Mouse (Mus musculus) left cerebral cortex, postnatal 36 days (tissue): ENCODE measurements around the gene Tom1l1. TPM values are rescaled to one million over a fixed set of nuclear protein-coding genes. Genes with fewer than 3 reads are reported as not detected.
"Not testable (repeated sequence)": the region's sequence is repeated elsewhere in the genome, so short reads cannot be mapped to it uniquely, and the experiment has no call there.

Experiments used
- DNase-seq, 2 experiments: peaks; one replicate each; pipeline ENCODE4 v3.0.0; 2021 to 2022; ENCODE audit warnings: low spot score in 2 of 2, mixed read lengths in 1 of 2
- intact Hi-C: fragments of 180-260 bp; cut with DNase I; formaldehyde crosslinking; loops from one replicate; pipeline ENCODE4 v1.15.1; 2025
- total RNA-seq, 2 experiments: library from RNA; stranded (reverse); gene quantifications; 2 replicates each; pipeline ENCODE4 v1.2.3; 2021

The Tom1l1 gene
- total RNA-seq: 10 to 100 TPM; 28.3 to 30.2 TPM

DNA sequence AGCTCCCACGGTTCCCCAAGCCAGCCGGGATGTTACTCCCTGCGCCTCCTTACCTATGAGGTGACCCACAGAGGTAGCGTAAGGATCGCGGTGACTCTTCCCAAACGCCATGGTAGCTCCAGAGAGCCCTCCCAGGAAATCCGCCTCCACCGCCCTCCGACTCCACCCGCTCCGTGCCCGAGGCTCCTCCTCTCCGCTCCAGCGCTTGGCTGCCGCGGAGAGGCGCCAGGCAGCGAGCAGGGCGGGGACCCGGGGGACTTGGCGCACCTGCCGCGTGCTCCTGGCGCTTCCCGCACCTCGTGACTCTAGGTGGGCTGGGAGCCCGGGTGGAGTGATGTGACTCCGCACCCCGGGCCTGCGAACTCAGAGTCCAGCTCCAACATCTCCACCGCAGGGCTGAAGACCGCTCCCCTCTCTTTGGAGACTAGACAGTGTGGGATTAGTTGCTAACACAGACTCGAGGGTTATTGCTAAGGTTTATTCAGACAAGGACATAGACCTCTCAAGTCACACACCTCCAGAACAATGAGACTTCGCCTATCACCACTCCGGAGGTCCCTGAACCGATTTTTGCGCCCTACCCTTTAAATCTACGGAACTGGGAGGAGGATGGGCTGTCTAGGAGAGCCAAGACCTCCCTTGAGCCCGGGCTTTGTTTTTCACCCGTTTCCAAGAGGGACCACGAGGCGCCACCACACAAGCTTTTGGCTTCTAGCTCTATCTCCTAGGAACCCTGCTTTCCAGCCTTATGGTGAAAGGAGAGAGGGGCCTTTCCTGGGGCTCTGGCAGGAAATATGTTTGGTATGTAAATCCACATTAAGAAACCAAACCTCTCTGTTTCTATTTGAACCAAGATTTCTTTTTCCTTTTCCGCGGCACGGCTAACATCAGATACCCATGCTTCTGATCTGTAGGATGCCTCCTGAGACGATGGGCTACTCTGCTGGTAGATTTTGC, at the start of gene Tom1l1:
Gene Tom1l1 (minus strand): TSS at position 907 of the 957 bp plus-strand sequence.
- DNase-seq: peak; percentile 83 to 89
- intact Hi-C loops: no loop called here

DNA sequence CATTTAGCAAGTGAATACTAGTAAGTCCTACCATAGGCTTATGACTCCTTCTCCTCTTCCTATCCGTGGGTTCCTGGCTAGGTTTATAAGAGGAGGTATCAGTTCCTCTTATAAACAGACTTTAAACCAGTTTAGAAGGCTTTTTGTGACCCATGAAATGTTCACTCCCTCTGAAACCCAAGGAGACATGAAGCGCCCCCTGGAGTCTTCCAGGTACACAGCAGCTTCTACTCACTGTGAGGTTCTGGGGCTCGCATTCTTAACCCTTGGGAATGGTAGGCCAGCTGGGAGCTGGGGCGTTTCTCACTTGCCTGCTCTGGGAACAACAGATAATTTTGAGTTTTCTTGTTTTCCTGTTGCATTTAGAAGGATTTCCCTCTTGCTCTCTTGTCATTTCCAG, 45.4 kb upstream of the Tom1l1 start:
- DNase-seq: no peak
- intact Hi-C loops: no loop called here

DNA sequence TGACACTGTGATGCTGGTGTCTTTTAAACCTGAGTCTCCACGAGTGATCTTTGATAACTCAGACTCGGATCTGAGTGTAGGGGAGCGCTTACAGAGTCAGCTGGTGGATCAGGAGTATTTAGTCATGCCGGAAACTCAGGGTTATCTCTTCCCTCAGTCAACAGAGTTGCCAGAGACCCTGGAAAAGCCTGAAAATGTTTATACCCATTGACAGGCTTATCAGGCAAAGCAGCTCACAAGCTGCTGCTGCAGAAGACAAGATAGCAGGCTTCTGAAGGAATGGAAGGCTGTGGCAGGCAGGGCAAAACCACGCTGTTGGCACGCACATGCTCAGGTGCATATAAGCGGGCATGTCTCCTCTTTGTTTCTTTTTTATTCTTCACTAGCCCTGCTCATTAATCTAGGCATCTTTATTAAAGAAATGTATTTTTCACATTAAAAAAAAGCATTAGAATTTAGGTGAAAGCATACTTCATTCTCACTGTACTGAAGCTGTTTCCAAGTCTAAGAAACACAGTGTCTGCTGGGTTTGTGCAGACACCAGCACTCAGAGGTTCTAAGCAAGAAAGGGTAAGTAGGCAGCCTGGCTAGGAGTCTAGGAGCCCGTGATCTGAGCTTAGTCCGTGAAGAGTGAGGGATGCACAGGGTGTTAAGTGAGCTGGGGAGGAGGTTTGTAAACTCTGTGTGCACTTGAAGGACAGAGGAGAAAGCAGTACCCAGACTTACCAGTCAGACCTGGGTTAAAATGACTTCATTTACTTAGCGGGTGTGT, 39.4 kb upstream of the Tom1l1 start:
- no peak for DNase-seq
- intact Hi-C loops: no loop called here

DNA sequence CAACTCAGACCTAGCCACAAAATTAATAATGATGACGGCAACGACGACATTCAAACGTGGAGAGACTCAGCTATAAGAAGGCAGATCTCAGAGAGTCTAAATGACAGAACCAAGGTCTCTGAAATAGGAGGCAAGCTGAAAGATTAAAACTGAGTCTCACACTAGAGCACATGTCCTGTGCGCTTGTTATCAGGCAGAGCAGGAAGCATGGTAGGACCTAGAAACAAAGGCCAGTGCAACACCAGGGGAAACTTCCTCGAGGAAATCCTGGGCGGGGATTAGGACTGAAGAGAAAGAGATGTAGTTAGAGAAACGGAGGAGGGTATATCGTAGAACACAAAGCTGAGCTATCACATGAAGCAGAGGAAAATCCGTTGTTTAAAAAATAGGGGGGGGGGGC, 38.6 kb upstream of the Tom1l1 start:
- intact Hi-C loops: no loop called here
- DNase-seq: no peak

GRCm38 (mm10) chr11:90722304-90722703, 34.1 kb upstream of the Tom1l1 start:
- no peak for DNase-seq
- intact Hi-C loops: no loop called here

DNA sequence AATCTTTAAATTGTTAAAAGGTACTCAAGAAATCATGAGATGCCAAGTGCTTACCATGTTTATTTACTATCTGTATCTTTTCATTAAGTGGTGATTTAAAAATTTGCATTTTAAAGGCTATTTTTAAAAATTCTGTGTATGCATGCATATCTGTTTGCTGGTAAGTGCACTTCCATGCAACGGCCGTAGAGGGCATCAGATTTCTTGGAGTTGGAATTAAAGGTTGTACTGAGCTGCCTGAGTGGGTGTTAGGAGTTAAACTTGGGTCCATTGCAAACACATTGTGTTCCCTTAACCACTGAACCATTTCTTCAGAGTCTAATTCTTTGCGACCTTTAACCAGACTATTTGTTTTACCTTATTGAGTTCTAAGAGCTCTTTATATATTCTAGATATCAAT, 29.6 kb upstream of the Tom1l1 start:
- intact Hi-C loops: no loop called here

GRCm38 (mm10) chr11:90711596-90711995, 23.4 kb upstream of the Tom1l1 start:
- intact Hi-C loops: no loop called here
- DNase-seq: no peak

More for the DNA sequence above, 29.6 kb upstream of the Tom1l1 start:
- no peak for DNase-seq

DNA sequence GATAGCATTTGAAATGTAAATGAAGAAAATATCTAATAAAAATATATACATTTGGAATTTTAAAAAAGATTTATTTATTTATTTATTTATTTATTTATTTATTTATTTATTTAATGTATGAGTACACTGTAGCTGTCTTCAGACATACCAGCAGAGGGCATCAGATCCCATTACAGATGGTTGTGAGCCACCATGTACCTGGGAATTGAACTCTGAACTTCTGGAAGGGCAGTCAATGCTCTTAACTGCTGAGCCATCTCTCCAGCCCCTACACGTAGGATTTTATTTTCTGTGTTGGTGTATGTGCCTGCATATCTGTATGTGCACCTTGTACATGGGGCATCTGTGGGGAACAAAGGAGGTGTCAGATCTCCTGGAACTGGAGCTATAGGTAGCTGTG, 19.0 kb upstream of the Tom1l1 start:
- intact Hi-C loops, DNase-seq: not testable (repeated sequence)

- intact Hi-C loops: no loop called here
Measured at GRCm38 (mm10) chr11:90697480-90698240, 9.5 kb upstream of the Tom1l1 start.

DNA sequence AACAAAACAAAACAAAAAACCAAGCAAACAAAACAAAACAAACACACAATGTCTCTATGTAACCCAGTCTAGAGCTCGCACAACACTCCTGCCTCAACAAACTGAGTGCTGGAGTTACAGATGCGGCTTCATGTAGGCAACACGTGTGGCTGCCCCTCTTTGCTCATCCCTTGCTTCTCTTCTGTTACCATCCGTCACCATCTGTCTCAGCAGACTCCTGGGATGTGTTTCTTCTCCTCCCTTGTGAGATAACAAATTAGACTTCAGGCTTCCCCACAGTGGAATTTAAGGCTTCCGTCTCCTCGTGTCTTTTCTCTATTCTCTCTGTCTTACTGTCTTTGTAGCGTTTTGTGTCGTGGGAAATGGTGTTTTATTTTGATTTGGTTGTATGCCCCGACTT, 7.6 kb upstream of the Tom1l1 start:
- DNase-seq: no peak
- intact Hi-C loops: no loop called here

More at GRCm38 (mm10) chr11:90697480-90698240, 9.5 kb upstream of the Tom1l1 start:
- DNase-seq: peak; percentile 58 to 66

DNA sequence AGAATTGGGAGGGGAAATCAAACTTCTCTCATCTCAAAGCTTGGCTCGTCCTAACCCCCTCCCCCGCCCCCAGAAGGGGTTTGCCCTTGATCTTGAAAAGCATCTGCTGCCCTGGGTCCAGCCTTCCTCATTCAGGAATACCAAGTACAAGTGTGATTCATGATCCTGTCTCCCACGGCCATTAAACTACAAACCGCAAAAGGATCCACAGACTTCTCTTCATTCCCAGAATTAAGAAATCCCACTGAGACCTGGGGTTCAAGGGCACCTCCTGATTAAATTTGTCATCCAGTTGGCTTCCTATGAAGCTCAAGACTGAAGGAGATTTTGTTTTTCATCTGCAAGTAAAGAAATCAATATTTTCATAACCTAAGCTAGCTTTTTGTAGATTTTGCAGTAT, 6.0 kb upstream of the Tom1l1 start:
- intact Hi-C loops: no loop called here
- DNase-seq: no peak

DNA sequence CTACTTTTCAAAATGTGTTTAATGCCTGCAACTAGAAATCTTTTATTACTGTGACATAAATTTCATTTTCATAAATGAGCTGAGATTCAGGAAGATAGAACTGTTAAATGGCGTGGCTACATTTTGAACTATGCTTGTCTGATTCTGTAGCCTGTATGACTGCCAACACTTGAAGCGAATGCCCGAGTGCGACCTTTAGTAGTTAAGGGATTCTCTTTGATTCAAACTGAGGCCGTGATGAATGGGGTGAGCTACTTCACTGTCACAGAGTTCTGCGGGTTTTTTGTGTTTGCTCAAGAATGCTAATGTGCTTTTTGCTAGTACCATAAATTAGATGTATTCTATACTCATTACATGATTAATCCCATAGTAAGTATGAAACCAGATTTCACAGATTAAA, 2.2 kb upstream of the Tom1l1 start:
- intact Hi-C loops: no loop called here
- no peak for DNase-seq

- no peak for DNase-seq
- intact Hi-C loops: no loop called here
Measured at GRCm38 (mm10) chr11:90687040-90687439, 1.1 kb downstream of the Tom1l1 start.

DNA sequence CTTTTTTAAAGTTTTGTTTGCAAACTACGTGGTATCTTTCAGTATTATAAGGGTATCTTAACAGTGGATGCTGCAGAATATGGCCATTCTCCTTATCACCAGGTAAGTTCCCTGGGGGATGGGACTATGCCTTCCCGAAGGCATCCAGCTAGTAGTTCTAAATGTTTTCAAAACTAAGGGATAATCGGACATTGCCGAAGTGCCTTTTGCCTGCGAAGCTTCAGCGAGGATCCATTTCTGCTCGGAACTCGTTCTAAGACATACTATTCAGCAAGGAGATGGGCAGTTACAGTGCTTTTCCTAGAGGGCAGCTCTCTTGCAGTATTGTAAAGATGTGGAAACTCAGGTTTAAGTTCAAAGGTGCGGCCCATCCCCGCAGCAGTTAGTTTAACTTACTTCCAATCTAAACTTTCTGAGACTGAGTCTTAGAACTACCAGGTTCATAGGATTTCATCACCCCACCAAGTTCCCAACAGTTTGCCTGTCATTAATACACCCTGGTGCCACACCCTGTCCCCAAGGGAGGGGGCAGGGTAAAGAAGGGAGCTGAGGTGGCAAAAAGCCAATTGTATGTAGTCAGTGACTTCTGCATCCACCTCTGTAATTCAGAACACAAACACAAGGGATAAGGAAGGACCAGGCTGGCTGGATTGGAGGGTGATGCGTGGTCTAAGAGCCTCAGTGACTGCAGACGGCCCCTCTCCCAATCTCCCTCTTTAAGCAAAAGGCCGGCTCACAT, 1.7 kb downstream of the Tom1l1 start:
- DNase-seq: no peak
- intact Hi-C loops: no loop called here

GRCm38 (mm10) chr11:90685196-90685595, 3.0 kb downstream of the Tom1l1 start:
- intact Hi-C loops: no loop called here
- DNase-seq: no peak

- intact Hi-C loops: no loop called here
- no peak for DNase-seq
Measured at GRCm38 (mm10) chr11:90684765-90685164, 3.4 kb downstream of the Tom1l1 start.

DNA sequence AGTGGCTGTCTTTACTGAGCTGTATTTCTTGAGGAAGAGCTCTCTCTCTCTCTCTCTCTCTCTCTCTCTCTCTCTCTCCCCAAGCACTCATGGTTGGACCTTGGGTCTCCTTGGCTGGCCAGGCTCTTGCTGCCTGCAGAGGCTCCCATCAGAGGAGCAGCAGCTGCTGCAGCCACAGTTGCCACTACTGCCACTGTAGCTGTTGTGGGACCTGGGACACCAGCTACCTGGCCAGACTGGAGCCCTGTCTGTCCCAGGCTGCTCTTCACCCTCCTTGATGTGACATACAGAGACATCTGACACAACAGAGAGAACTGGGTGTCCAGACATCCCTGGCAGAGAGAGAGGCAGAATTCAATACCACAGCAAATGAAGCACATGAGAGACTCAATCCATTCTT, 7.0 kb downstream of the Tom1l1 start:
- DNase-seq: no peak
- intact Hi-C loops: no loop called here

DNA sequence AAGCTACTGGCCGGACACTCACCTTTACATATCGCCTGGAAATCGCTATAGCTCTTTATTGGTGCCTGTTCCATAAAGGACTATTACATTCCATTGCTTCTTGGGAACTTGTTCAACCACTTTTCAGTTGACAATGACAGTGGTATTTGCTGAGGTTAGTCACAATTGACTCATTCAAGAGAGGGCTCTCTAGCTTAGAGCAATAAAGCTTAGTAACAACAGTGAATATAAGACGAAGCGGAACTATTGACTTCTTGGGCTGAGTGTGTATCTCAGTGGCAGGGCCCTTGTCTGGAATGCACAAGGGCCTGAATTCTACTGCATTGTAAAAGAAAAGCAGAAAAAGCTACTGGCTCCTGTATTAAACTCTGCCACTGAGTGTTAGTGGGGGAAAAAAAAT, 9.6 kb downstream of the Tom1l1 start:
- DNase-seq: no peak
- intact Hi-C loops: no loop called here

- intact Hi-C loops: no loop called here
- DNase-seq: peak in 1 of 2 experiments; percentile 49
Measured at GRCm38 (mm10) chr11:90677771-90678288, 10.3 kb downstream of the Tom1l1 start.
